Mouse (Mus musculus) embryonic fibroblast, embryonic 13.5 days (primary cell): ENCODE results near the gene Hs6st3. TPM values are rescaled to one million over a fixed set of nuclear protein-coding genes. Genes with fewer than 3 reads are reported as not detected.

Experiments used
- H3K27ac ChIP-seq: 2 replicates; pipeline ENCODE4 v1.5.1; 2012; ENCODE audit warnings: low read length, control low read depth, inconsistent platforms; ENCODE audit not compliant: insufficient read depth
- H3K4me1 ChIP-seq: 2 replicates; pipeline ENCODE4 v1.6.1; 2011; ENCODE audit warnings: low read length; ENCODE audit not compliant: control insufficient read depth, insufficient read depth
- H3K4me3 ChIP-seq: 2 replicates; pipeline ENCODE4 v1.5.1; 2011; ENCODE audit warnings: mild to moderate bottlenecking, control low read depth, low read length; ENCODE audit not compliant: insufficient read depth
- CTCF ChIP-seq: IDR thresholded peaks from 2 replicates; pipeline ENCODE4 v1.5.1; 2011; ENCODE audit warnings: mild to moderate bottlenecking, control low read depth, low read length, moderate library complexity, borderline replicate concordance; ENCODE audit not compliant: insufficient read depth
- POLR2A ChIP-seq: IDR thresholded peaks from 2 replicates; pipeline ENCODE4 v1.6.1; 2011; ENCODE audit warnings: low read depth, mild to moderate bottlenecking, control low read depth, low read length, moderate library complexity
- polyA plus RNA-seq: library from polyadenylated mRNA; stranded (reverse); fragments of >200 nt; gene quantifications from 2 replicates; pipeline ENCODE4 v1.2.4, GENCODE M21; 2011; ENCODE audit warnings: low read depth; ENCODE audit not compliant: missing spikeins, insufficient read length

Gene Hs6st3
- polyA plus RNA-seq, 1 experiment: 0.42 TPM

DNA sequence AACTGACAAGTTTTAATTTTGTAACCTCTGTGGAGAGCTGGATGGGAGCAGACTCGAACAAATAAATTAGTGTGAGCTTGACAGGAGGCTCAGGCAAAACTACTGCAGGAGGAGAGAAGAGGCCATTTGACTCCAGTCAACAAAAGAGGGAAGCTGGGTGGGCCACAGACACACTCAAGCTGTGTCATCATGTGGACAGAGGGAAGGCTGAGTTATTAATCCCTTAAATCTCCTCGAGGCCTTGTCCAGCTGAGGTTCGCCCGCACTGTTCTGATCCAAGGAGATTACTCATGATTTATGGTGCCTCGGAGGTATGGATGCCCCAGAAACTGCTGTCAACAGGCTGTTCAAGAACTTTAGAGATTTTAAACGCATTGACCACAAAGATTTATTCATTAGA, 776.4 kb downstream of the Hs6st3 start:
- no peak overlapping the region for H3K4me3 ChIP-seq
- H3K4me1 ChIP-seq: no peaks in the 10 kb centered on the region
- no peak overlapping the region for H3K27ac ChIP-seq
- TF ChIP-seq CTCF (no peak), POLR2A (no peak)

DNA sequence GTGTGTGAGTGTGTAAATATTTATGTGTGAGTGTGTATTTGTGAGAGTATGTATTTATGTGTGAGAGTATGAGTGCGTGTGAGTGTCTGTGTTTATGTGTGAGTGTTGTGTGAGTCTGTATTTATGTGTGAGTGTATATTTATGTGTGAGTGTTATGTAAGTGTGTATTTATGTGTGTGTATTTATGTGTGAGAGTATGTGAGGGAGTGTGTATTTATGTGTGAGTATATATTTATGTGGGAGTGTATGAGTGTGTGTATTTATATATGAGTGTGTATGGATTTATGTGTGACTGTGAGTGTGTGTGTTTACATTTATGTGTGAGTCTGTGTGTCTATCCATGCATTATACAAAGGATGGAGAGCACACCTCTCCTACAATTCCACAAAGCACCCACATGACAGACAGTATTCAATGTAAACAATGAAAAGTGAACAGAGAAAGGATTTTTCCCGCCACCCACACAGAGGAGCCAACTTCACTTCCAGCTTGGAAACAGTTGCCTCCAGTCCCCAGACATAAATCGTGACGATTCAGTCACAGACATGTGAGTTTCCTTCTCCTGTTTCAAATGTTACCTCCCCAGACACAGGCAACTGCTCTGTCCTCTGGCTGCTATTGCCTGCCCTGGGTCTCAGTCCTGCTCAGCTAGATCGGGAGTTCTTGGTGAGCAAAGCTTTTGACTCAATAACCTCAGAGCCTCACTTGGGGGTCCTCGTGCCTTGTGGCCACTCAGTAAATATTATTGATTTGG, 780.3 kb downstream of the Hs6st3 start:
- Histone ChIP-seq H3K27ac (no peak overlapping the region), H3K4me3 (no peak overlapping the region), H3K4me1 (no peaks in the 10 kb centered on the region)
- TF ChIP-seq POLR2A (no peak), CTCF (no peak)

DNA sequence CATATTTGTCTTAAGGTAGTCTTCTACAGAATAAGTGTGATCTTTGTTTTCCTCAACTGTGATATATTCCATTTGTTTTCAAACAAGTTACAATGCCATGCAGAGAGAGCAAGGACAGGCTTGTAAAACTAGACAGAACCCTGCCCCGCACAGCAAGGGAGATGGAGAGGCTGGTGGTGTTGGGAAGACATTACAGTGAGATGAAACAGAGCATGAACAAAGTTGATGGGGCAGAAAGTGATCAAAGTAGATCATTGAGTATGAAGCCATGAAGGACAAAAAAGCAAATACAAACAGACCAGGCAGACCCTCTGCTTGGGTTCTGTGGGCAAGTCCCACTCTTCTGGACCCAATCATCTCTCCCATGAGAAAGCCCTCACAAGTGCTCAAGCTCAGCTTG, 781.0 kb downstream of the Hs6st3 start:
- no peak for TF ChIP-seq CTCF
- no peak for TF ChIP-seq POLR2A
- no peak overlapping the region for H3K27ac ChIP-seq
- H3K4me1 ChIP-seq: no peaks in the 10 kb centered on the region
- no peak overlapping the region for H3K4me3 ChIP-seq

Other genes starting within 250 kb of the Hs6st3 start
- gene Dzip1, start 212.9 kb upstream of the Hs6st3 start, polyA plus RNA-seq: 42.5 and 54.6 TPM in 2 replicates
- 53.6 and 54.3 TPM in 2 replicates for gene Dnajc3, start 200.4 kb upstream of the Hs6st3 start, polyA plus RNA-seq
- gene Uggt2, start 38.9 kb upstream of the Hs6st3 start, polyA plus RNA-seq: 34.1 and 34.2 TPM in 2 replicates